Mouse (Mus musculus): ENCODE measurements at regions not wholly inside any gene's neighbourhood (a gene's known extent, or its start where the extent isn't known, plus 50 kb on each side); places are given as distances from the start of the nearest gene placed in this dataset.

GRCm38 (mm10) chr3:66544139-66544933, 247.7 kb upstream of the Veph1 start:
- TF ChIP-seq POLR2A (IDR thresholded peaks at IDR 0.05; ENCODE audit: extremely low read depth, insufficient read depth, low read length) (no peak), CTCF (IDR thresholded peaks at IDR 0.05; ENCODE audit: extremely low read depth, insufficient read depth, low read length) (no peak)

Data from cortical plate, adult 2 months (tissue).